Mouse (Mus musculus): ENCODE data around the gene Gstt1. TPM values are rescaled to one million over a fixed set of nuclear protein-coding genes. Genes with fewer than 3 reads are reported as not detected.

The Gstt1 gene
- polyA plus RNA-seq, 1 experiment = 0.76 TPM

DNA sequence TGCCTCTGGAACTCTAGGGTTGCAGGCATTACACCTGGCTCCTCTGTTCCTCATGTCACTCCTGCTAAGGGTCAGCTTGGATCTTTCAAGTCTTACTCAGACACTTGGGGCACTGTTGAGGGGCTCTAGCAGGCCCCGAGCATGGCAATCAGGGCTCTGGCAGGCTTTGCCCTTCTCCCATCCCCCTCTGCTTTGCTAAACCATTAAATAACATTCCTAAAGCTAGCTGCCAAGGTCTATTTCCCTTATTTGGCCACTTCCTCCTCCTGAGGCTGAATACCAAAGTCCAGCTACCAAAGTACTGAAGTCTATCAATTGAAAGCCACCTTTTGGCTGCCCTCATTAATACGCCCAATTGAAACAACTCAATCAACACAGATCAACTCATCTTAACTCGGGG, 3.5 kb downstream of the Gstt1 start:
- H3K79me3 ChIP-seq (ENCODE audit: low read depth) = no peaks in the 10 kb centered on the region
- H3K27me3 ChIP-seq (ENCODE audit: control insufficient read depth, insufficient read depth, insufficient read length) = peaks cover 3% of the 10 kb centered on the region
- no peaks in the 10 kb centered on the region for H3K36me3 ChIP-seq (ENCODE audit: control insufficient read depth, insufficient read depth)
- TF ChIP-seq USF1 (IDR thresholded peaks at IDR 0.05; ENCODE audit: low read depth) (no peak), FOSL1 (IDR thresholded peaks at IDR 0.05; ENCODE audit: insufficient read depth, low read length, poor library complexity, severe bottlenecking) (no peak), MYOG (IDR thresholded peaks at IDR 0.05; ENCODE audit: control insufficient read depth, extremely low read depth, insufficient read length) (no peak)
- H3K4me3 ChIP-seq (ENCODE audit: insufficient read depth, poor library complexity, severe bottlenecking) = no peak overlapping the region
- H3ac ChIP-seq (ENCODE audit: control insufficient read depth, insufficient read length, low read depth) = no peak overlapping the region
- no peaks in the 10 kb centered on the region for H3K79me2 ChIP-seq (ENCODE audit: control insufficient read depth, insufficient read depth)

- H3ac ChIP-seq (ENCODE audit: control insufficient read depth, insufficient read length, low read depth) = no peak overlapping the region
- no peak overlapping the region for H3K4me3 ChIP-seq (ENCODE audit: insufficient read depth, poor library complexity, severe bottlenecking)
- peaks cover 3% of the 10 kb centered on the region for H3K27me3 ChIP-seq (ENCODE audit: control insufficient read depth, insufficient read depth, insufficient read length)
- H3K36me3 ChIP-seq (ENCODE audit: control insufficient read depth, insufficient read depth) = no peaks in the 10 kb centered on the region
- TF ChIP-seq MYOD1 (IDR thresholded peaks at IDR 0.05; ENCODE audit: control insufficient read depth, insufficient read length, low read depth) (no peak), CEBPB (IDR thresholded peaks at IDR 0.05; ENCODE audit: low read depth) (no peak), CTCF (IDR thresholded peaks at IDR 0.05; ENCODE audit: control insufficient read depth, insufficient read depth, insufficient read length) (no peak), MAX (IDR thresholded peaks at IDR 0.05) (no peak), FOSL1 (IDR thresholded peaks at IDR 0.05; ENCODE audit: insufficient read depth, low read length, poor library complexity, severe bottlenecking) (no peak), MYOG (IDR thresholded peaks at IDR 0.05; ENCODE audit: control insufficient read depth, extremely low read depth, insufficient read length) (no peak), USF1 (IDR thresholded peaks at IDR 0.05; ENCODE audit: low read depth) (no peak)
- H3K79me3 ChIP-seq (ENCODE audit: low read depth) = no peaks in the 10 kb centered on the region
- no peaks in the 10 kb centered on the region for H3K79me2 ChIP-seq (ENCODE audit: control insufficient read depth, insufficient read depth)
Observed at GRCm38 (mm10) chr10:75790773-75791172, 7.6 kb downstream of the Gstt1 start.

DNA sequence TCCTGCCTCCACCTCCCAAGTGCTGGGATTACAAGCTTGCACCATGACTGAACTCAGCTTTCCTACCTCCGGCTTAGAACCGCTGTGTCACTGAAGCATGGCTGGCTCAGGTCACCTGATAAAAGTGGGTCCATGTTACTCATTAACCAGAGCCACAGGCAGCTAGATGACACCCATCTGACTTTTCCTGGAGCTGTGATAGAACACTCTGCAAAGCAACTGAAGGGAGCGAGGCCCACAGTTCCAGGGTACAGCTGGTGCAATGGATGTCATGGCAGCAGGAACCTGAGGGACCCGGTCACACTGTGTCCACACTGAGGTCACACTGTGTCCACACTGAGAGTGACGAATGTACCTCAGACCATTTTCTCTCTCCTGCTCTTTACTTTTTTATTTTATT, 8.5 kb downstream of the Gstt1 start:
- Histone ChIP-seq H3K36me3 (ENCODE audit: control insufficient read depth, insufficient read depth) (no peaks in the 10 kb centered on the region), H3K79me3 (ENCODE audit: low read depth) (no peaks in the 10 kb centered on the region), H3ac (ENCODE audit: control insufficient read depth, insufficient read length, low read depth) (no peak overlapping the region), H3K79me2 (ENCODE audit: control insufficient read depth, insufficient read depth) (no peaks in the 10 kb centered on the region), H3K4me3 (ENCODE audit: insufficient read depth, poor library complexity, severe bottlenecking) (no peak overlapping the region), H3K27me3 (ENCODE audit: control insufficient read depth, insufficient read depth, insufficient read length) (peaks cover 3% of the 10 kb centered on the region)
- TF ChIP-seq MYOD1 (IDR thresholded peaks at IDR 0.05; ENCODE audit: control insufficient read depth, insufficient read length, low read depth) (no peak), MAX (IDR thresholded peaks at IDR 0.05) (no peak), MYOG (IDR thresholded peaks at IDR 0.05; ENCODE audit: control insufficient read depth, extremely low read depth, insufficient read length) (no peak), USF1 (IDR thresholded peaks at IDR 0.05; ENCODE audit: low read depth) (no peak), FOSL1 (IDR thresholded peaks at IDR 0.05; ENCODE audit: insufficient read depth, low read length, poor library complexity, severe bottlenecking) (no peak), CTCF (IDR thresholded peaks at IDR 0.05; ENCODE audit: control insufficient read depth, insufficient read depth, insufficient read length) (no peak), CEBPB (IDR thresholded peaks at IDR 0.05; ENCODE audit: low read depth) (no peak)

GRCm38 (mm10) chr10:75789081-75789735, 9.2 kb downstream of the Gstt1 start:
- H3ac ChIP-seq (ENCODE audit: control insufficient read depth, insufficient read length, low read depth) = no peak overlapping the region
- H3K4me3 ChIP-seq (ENCODE audit: insufficient read depth, poor library complexity, severe bottlenecking) = no peak overlapping the region
- H3K79me2 ChIP-seq (ENCODE audit: control insufficient read depth, insufficient read depth) = no peaks in the 10 kb centered on the region
- peaks cover 3% of the 10 kb centered on the region for H3K27me3 ChIP-seq (ENCODE audit: control insufficient read depth, insufficient read depth, insufficient read length)
- no peaks in the 10 kb centered on the region for H3K79me3 ChIP-seq (ENCODE audit: low read depth)
- TF ChIP-seq CEBPB (IDR thresholded peaks at IDR 0.05; ENCODE audit: low read depth) (no peak), MAX (IDR thresholded peaks at IDR 0.05) (no peak), CTCF (IDR thresholded peaks at IDR 0.05; ENCODE audit: control insufficient read depth, insufficient read depth, insufficient read length) (no peak), MYOD1 (IDR thresholded peaks at IDR 0.05; ENCODE audit: control insufficient read depth, insufficient read length, low read depth) (no peak), MYOG (IDR thresholded peaks at IDR 0.05; ENCODE audit: control insufficient read depth, extremely low read depth, insufficient read length) (no peak), FOSL1 (IDR thresholded peaks at IDR 0.05; ENCODE audit: insufficient read depth, low read length, poor library complexity, severe bottlenecking) (no peak), USF1 (IDR thresholded peaks at IDR 0.05; ENCODE audit: low read depth) (no peak)
- no peaks in the 10 kb centered on the region for H3K36me3 ChIP-seq (ENCODE audit: control insufficient read depth, insufficient read depth)

DNA sequence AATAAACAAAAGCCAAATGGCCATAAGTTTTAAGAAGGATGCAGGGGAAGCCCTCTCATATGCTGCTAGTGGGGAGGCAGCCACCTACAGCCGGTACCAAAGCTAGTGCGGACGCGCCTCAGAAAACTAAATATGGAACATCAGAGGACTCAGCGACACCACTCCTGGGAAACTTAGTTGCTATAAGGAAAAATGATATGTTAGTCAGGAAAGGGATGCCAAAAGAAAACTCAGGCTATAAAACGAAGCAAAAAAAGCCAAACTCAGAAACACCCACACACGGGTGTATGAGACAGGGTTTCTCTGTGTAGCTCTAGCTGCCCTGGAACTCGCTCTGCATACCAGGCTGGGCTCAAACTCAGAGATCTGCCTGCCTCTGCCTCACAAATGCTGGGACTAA, 10.1 kb downstream of the Gstt1 start:
- peaks cover 3% of the 10 kb centered on the region for H3K27me3 ChIP-seq (ENCODE audit: control insufficient read depth, insufficient read depth, insufficient read length)
- no peaks in the 10 kb centered on the region for H3K36me3 ChIP-seq (ENCODE audit: control insufficient read depth, insufficient read depth)
- no peaks in the 10 kb centered on the region for H3K79me3 ChIP-seq (ENCODE audit: low read depth)
- no peaks in the 10 kb centered on the region for H3K79me2 ChIP-seq (ENCODE audit: control insufficient read depth, insufficient read depth)
- no peak overlapping the region for H3K4me3 ChIP-seq (ENCODE audit: insufficient read depth, poor library complexity, severe bottlenecking)
- TF ChIP-seq CTCF (IDR thresholded peaks at IDR 0.05; ENCODE audit: control insufficient read depth, insufficient read depth, insufficient read length) = no peak
- TF ChIP-seq FOSL1 (IDR thresholded peaks at IDR 0.05; ENCODE audit: insufficient read depth, low read length, poor library complexity, severe bottlenecking) = no peak
- no peak for TF ChIP-seq CEBPB (IDR thresholded peaks at IDR 0.05; ENCODE audit: low read depth)
- no peak overlapping the region for H3ac ChIP-seq (ENCODE audit: control insufficient read depth, insufficient read length, low read depth)

- peaks cover 14% of the 10 kb centered on the region for H3K27me3 ChIP-seq (ENCODE audit: control insufficient read depth, insufficient read depth, insufficient read length)
- no peak overlapping the region for H3K4me3 ChIP-seq (ENCODE audit: insufficient read depth, poor library complexity, severe bottlenecking)
- H3K79me2 ChIP-seq (ENCODE audit: control insufficient read depth, insufficient read depth) = no peaks in the 10 kb centered on the region
- no peaks in the 10 kb centered on the region for H3K79me3 ChIP-seq (ENCODE audit: low read depth)
- H3K36me3 ChIP-seq (ENCODE audit: control insufficient read depth, insufficient read depth) = no peaks in the 10 kb centered on the region
- TF ChIP-seq FOSL1 (IDR thresholded peaks at IDR 0.05; ENCODE audit: insufficient read depth, low read length, poor library complexity, severe bottlenecking) (no peak), MYOG (IDR thresholded peaks at IDR 0.05; ENCODE audit: control insufficient read depth, extremely low read depth, insufficient read length) (no peak), CTCF (IDR thresholded peaks at IDR 0.05; ENCODE audit: control insufficient read depth, insufficient read depth, insufficient read length) (no peak), MAX (IDR thresholded peaks at IDR 0.05) (no peak), MYOD1 (IDR thresholded peaks at IDR 0.05; ENCODE audit: control insufficient read depth, insufficient read length, low read depth) (no peak), CEBPB (IDR thresholded peaks at IDR 0.05; ENCODE audit: low read depth) (no peak), USF1 (IDR thresholded peaks at IDR 0.05; ENCODE audit: low read depth) (no peak)
- H3ac ChIP-seq (ENCODE audit: control insufficient read depth, insufficient read length, low read depth) = no peak overlapping the region
Observed at GRCm38 (mm10) chr10:75785442-75785841, 12.9 kb downstream of the Gstt1 start.
